Mouse (Mus musculus): ENCODE data around the gene 1700042G07Rik.
"Not testable (repeated sequence)": the region's sequence is repeated elsewhere in the genome, so short reads cannot be mapped to it uniquely, and the experiment has no call there.

GRCm38 (mm10) chr4:116217661-116218060, 44.5 kb downstream of the 1700042G07Rik start:
- not testable (repeated sequence) for TF ChIP-seq POLR2A, CTCF (IDR thresholded peaks at IDR 0.05; ENCODE audit: extremely low read depth, insufficient read depth, low read length)

All from cortical plate, adult 2 months (tissue).